Mouse (Mus musculus) C3H10T1/2 (cell line): ENCODE results near the gene Gm10330. TPM values are rescaled to one million over a fixed set of nuclear protein-coding genes. Genes with fewer than 3 reads are reported as not detected.

ENCODE experiments used
- polyA plus RNA-seq, 2 experiments: library from polyadenylated mRNA; unstranded; fragments of >200 nt; fragmentation: generic; extraction: Trizol; gene quantifications; one replicate each; pipeline ENCODE4 v1.2.1; 2012; ENCODE audit warnings: missing spikeins in 2 of 2

Gene Gm10330
- not detected for polyA plus RNA-seq

DNA sequence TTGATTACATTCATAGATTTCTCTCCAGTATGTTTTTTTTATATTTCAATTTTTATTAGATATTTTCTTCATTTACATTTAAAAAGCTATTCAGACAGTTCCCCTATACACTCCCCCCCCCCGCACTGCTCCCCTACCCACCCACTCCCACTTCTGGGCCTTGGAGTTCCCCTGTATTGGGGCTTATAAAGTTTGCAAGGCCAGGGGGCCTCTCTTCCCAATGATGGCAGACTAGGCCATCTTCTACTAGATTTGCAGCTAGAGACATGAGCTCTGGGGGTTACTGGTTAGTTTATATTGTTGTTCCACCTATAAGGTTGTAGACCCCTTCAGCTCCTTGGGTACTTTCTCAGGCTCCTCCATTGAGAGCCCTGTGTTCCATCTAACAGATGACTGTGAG, at the start of gene Gm10330:
Gene Gm10330 (minus strand): TSS at position 101 of the 400 bp plus-strand sequence.

